Mouse (Mus musculus): ENCODE results near the gene Scrt2.
"Not testable (repeated sequence)": the region's sequence is repeated elsewhere in the genome, so short reads cannot be mapped to it uniquely, and the experiment has no call there.

The Scrt2 gene

GRCm38 (mm10) chr2:152080685-152081541 is at the start of gene Scrt2:
Scrt2 (plus strand) TSS chr2:152081529.
- DNase-seq (ENCODE audit: low spot score), result no peak

DNA sequence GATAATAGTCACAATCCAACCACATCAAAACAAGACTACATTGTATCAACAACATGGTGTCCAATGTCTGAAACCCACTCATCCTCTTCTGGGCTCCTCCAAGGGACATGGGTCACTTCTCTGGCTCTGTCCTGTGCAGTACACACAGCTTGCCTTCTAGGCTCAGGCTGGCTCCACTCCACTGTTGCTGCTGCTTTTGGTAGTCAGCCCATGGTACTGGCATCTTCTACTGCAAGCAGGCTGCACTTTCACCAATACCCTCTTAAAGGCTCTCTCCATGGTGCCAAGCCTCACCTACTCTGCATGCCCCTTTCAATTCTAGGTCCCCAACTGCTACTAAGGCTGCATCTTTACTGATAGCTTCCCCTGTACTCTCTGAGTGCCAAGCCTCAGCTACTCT is 41.2 kb upstream of the Scrt2 start:
- DNase-seq (ENCODE audit: low spot score), result no peak

GRCm38 (mm10) chr2:152047116-152048002 is 34.0 kb upstream of the Scrt2 start:
- no peak for DNase-seq (ENCODE audit: low spot score)

GRCm38 (mm10) chr2:152048003-152048980 is 33.0 kb upstream of the Scrt2 start:
- no peak for DNase-seq (ENCODE audit: low spot score)

- DNase-seq (ENCODE audit: low spot score), result no peak
These were observed 32.3 kb upstream of the Scrt2 start for GRCm38 (mm10) chr2:152048981-152049441.

DNA sequence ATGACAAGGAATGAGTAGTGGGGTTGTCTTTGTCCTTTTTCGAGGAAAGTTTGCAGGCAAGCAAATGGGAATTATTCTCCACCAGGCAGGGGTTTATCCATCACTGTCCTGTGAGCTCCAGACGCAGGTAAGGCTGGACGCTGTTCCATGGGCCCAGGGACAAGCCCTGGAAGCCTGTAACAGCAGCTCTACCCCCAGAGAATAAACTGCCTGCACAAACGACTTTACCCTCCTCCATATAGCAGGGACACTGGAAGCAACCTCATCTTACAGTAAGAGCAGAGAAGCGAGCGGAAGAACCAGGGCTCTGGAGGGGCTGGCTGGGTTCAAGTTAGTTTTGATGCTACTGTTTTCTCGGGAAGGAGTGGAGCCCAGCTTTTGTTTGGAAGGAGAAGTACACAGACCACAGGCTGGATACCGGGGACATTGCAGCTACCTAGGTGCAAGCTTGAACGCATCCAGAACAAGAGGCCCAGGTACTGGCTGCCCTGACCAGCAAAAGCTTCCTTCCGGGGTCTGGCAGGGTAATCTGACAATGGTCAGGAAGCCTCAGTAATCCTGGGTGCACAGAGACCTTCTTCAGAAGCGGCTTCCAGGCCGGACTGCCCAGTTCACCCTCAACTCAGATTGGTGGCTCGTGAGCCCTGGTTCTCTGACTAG is 31.6 kb upstream of the Scrt2 start:
- no peak for DNase-seq (ENCODE audit: low spot score)

GRCm38 (mm10) chr2:152050316-152050715 is 31.0 kb upstream of the Scrt2 start:
- no peak for DNase-seq (ENCODE audit: low spot score)

DNA sequence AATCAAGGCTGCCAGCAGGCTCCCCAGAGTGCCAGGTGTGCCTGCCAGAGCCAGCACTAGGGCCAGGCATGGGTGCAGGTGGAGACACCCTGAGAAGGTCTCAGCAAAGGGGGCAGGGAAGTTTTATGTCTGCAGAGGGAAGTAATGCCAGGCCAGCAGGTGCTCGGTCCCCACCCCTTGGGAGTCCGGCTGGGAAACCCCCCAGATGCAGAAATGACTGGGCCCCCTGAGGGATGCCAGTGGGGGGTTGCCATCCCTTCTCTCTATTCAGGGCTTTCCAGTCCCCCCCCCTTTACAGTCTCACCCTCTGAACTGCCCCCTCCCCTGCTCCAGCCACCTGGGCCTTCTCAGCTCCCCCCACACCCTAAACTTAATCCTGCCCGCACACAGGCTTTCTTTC is 29.3 kb upstream of the Scrt2 start:
- DNase-seq (ENCODE audit: low spot score), result no peak

GRCm38 (mm10) chr2:152055406-152055805 is 25.9 kb upstream of the Scrt2 start:
- no peak for DNase-seq (ENCODE audit: low spot score)

GRCm38 (mm10) chr2:152056368-152057251 is 24.7 kb upstream of the Scrt2 start:
- no peak for DNase-seq (ENCODE audit: low spot score)

DNA sequence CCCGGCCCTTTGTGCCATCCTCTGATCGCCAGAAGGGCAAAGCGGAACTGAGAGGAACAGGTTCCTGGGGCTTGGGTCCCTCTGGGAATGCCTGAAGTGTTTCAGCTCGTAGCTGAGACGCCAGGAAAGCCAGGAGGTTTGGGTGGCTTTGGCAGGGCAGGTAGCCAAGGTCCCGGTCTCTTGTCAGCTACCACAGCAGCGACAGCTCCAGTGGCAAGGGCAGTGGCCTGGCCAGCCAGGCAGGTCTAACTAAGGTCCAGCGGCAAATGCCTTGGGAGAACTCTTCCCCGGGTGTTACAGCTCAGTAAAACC is 24.1 kb upstream of the Scrt2 start:
- DNase-seq (ENCODE audit: low spot score), result no peak

DNA sequence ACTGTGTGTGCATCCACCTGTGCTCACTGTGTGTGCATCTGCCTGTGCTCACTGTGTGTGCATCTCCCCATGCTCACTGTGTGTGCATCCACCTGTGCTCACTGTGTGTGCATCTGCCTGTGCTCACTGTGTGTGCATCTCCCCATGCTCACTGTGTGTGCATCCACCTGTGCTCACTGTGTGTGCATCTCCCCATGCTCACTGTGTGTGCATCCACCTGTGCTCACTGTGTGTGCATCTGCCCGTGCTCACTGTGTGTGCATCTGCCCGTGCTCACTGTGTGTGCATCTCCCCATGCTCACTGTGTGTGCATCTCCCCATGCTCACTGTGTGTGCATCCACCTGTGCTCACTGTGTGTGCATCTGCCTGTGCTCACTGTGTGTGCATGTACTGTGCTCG is 18.5 kb upstream of the Scrt2 start:
- DNase-seq (ENCODE audit: low spot score), result not testable (repeated sequence)

GRCm38 (mm10) chr2:152068660-152069433 is 12.5 kb upstream of the Scrt2 start:
- DNase-seq (ENCODE audit: low spot score), result no peak

DNA sequence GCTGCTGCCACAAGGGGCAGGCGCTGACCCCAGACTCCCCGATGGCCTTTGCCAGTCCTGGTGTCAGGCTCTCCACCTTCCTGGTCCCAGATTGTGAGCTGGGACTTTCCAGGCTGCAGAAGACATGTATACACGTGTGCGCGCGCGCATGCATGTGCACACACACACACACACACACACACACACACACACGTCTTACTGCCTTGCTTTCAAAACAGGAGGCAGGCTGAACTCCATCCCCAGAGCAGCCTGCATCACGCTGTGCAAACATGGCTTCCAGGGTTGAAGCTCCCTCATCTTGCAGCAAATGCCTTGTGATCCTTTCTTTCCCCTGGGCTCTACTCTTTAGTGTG is 11.9 kb upstream of the Scrt2 start:
- no peak for DNase-seq (ENCODE audit: low spot score)

DNA sequence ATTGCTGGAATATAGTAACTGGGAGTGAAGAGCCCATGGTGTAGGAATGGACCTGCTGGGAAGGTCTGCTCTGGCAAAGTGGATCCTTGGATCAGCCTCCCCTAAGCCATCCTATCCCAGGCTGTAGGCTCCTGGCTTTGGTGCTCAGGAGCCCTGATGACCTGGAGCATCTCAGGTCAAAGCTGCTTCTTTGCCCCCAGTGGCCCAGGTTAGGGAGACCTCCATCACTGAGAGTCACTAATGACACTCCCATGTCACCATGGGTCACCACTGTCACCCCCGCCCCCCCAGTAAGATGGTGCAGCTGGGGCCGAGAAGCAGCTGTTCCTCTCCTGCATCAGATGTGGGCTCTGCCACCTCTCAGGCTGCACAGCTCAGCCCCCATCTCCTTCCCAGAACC is 11.4 kb upstream of the Scrt2 start:
- no peak for DNase-seq (ENCODE audit: low spot score)

DNA sequence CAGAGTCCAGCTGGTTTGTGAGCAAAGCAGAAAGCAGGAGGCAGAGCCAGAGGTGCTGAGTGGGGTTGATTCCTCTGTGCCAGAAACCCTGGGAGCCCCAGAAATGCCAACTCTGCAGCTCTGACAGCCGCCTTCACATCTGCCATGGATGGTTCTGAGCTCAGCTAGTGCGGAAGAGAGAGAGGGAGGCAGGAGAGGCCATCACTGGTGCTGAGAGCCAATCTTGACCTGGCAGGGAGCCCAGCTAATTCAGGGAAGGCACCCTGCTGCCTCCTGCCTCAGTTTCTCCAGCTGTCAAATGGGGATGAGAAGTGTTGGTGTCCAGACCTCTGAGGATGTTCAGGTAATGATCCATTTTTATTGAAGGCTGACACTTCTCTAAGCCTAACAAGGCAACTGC is 6.8 kb upstream of the Scrt2 start:
- no peak for DNase-seq (ENCODE audit: low spot score)

- DNase-seq (ENCODE audit: low spot score), result no peak
These were observed 5.9 kb upstream of the Scrt2 start for GRCm38 (mm10) chr2:152075294-152075889.

DNA sequence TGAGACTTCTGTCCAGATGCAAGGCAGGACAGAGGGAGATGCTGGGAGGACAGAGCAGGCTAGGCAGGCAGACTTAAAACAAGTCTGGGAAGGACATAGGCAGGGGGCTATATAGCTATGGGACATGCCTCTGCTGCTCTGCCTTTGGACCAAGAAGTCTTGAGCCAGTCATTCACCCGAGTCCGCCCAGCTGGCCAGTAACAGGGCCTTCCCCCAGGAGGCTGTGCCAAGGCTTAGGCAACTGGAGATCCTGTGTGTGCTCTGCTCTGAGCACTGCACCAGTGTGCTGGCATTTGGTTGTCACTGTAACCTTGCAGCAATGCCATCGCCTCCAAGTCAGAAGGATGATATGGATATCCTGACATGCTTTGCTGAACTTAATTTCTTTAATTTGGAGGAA is 4.0 kb upstream of the Scrt2 start:
- no peak for DNase-seq (ENCODE audit: low spot score)

Data from spleen, adult 12 weeks (tissue).